Mouse (Mus musculus) bone marrow macrophage, adult 2 months (primary cell): ENCODE results near the gene Agbl4.

Source experiments
- CTCF ChIP-seq: IDR thresholded peaks from 2 replicates; pipeline ENCODE4 v1.5.1; 2012; ENCODE audit warnings: low read depth, mild to moderate bottlenecking, low read length, moderate library complexity
- POLR2A ChIP-seq: IDR thresholded peaks from 2 replicates; pipeline ENCODE4 v1.6.1; 2012; ENCODE audit warnings: mild to moderate bottlenecking, low read depth, low read length, borderline replicate concordance

DNA sequence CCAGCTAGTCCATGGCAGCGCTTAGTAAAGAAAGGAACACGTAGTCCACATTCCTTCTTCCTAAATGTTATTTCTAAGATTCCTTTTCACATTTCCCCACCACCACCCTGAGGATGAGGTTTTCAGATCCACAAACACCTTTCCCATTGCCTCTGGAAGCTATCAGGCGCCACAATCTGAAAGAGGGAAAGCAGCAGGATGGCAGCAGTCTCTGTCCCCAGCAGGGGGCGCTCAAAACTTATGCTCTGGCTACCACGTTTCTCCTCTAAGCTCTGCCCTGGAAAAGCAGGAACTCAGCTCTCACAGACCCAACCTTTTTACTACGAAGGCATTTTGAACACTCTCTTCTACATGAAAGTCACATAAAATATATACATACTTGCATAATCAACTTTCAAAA lies 1290.2 kb downstream of the Agbl4 start:
- peak; percentile 70 for TF ChIP-seq CTCF
- no peak for TF ChIP-seq POLR2A
